Mouse (Mus musculus): Measurements from ENCODE around the gene Sdk1. TPM values are rescaled to one million over a fixed set of nuclear protein-coding genes. Genes with fewer than 3 reads are reported as not detected.

The Sdk1 gene
- polyA plus RNA-seq, 1 experiment from 2014 or later, result 3.4 TPM

GRCm38 (mm10) chr5:141698406-141698805, 457.1 kb downstream of the Sdk1 start:
- Histone ChIP-seq H3K27me3 (ENCODE audit: control insufficient read depth, insufficient read depth, low read length) (no peaks in the 10 kb centered on the region), H3K36me3 (ENCODE audit: control insufficient read depth, insufficient read depth, low read length) (no peaks in the 10 kb centered on the region), H3K9me3 (replicated peaks; ENCODE audit: control insufficient read depth, low read length) (no peaks in the 10 kb centered on the region), H3K27ac (ENCODE audit: low read length) (no peak overlapping the region), H3K9ac (ENCODE audit: low read length) (no peak overlapping the region), H3K4me1 (ENCODE audit: control insufficient read depth, insufficient read depth, low read length) (no peaks in the 10 kb centered on the region), H3K4me2 (ENCODE audit: low read depth, low read length) (no peak overlapping the region), H3K4me3 (replicated peaks; ENCODE audit: low read length) (no peak overlapping the region)
- WGBS, result 61% methylated on average over 3 of the region's 3 CpGs
- ATAC-seq (ENCODE audit: insufficient read depth, low FRiP score), result no peak

GRCm38 (mm10) chr5:141720751-141721150, 479.5 kb downstream of the Sdk1 start:
- no peak for ATAC-seq (ENCODE audit: insufficient read depth, low FRiP score)
- H3K4me3 ChIP-seq (replicated peaks; ENCODE audit: low read length), result no peak overlapping the region
- no peaks in the 10 kb centered on the region for H3K4me1 ChIP-seq (ENCODE audit: control insufficient read depth, insufficient read depth, low read length)
- H3K9me3 ChIP-seq (replicated peaks; ENCODE audit: control insufficient read depth, low read length), result no peaks in the 10 kb centered on the region
- H3K36me3 ChIP-seq (ENCODE audit: control insufficient read depth, insufficient read depth, low read length), result no peaks in the 10 kb centered on the region
- H3K27me3 ChIP-seq (ENCODE audit: control insufficient read depth, insufficient read depth, low read length), result no peaks in the 10 kb centered on the region
- 66% methylated on average over 3 of the region's 3 CpGs for WGBS
- no peak overlapping the region for H3K9ac ChIP-seq (ENCODE audit: low read length)
- no peak overlapping the region for H3K27ac ChIP-seq (ENCODE audit: low read length)
- H3K4me2 ChIP-seq (ENCODE audit: low read depth, low read length), result no peak overlapping the region

- no peak overlapping the region for H3K9ac ChIP-seq (ENCODE audit: low read length)
- H3K4me3 ChIP-seq (replicated peaks; ENCODE audit: low read length), result no peak overlapping the region
- H3K4me1 ChIP-seq (ENCODE audit: control insufficient read depth, insufficient read depth, low read length), result no peaks in the 10 kb centered on the region
- no peak overlapping the region for H3K4me2 ChIP-seq (ENCODE audit: low read depth, low read length)
- H3K9me3 ChIP-seq (replicated peaks; ENCODE audit: control insufficient read depth, low read length), result no peaks in the 10 kb centered on the region
- no peaks in the 10 kb centered on the region for H3K36me3 ChIP-seq (ENCODE audit: control insufficient read depth, insufficient read depth, low read length)
- H3K27ac ChIP-seq (ENCODE audit: low read length), result no peak overlapping the region
- no peaks in the 10 kb centered on the region for H3K27me3 ChIP-seq (ENCODE audit: control insufficient read depth, insufficient read depth, low read length)
- 53% methylated on average over 2 of the region's 2 CpGs for WGBS
- no peak for ATAC-seq (ENCODE audit: insufficient read depth, low FRiP score)
Observed at GRCm38 (mm10) chr5:141727968-141728367, 486.7 kb downstream of the Sdk1 start.

- Histone ChIP-seq H3K36me3 (ENCODE audit: control insufficient read depth, insufficient read depth, low read length) (no peaks in the 10 kb centered on the region), H3K4me3 (replicated peaks; ENCODE audit: low read length) (no peak overlapping the region), H3K27ac (ENCODE audit: low read length) (no peak overlapping the region), H3K27me3 (ENCODE audit: control insufficient read depth, insufficient read depth, low read length) (no peaks in the 10 kb centered on the region), H3K9me3 (replicated peaks; ENCODE audit: control insufficient read depth, low read length) (no peaks in the 10 kb centered on the region), H3K4me1 (ENCODE audit: control insufficient read depth, insufficient read depth, low read length) (no peaks in the 10 kb centered on the region), H3K9ac (ENCODE audit: low read length) (no peak overlapping the region), H3K4me2 (ENCODE audit: low read depth, low read length) (no peak overlapping the region)
- 59% methylated on average over 4 of the region's 4 CpGs for WGBS
- ATAC-seq (ENCODE audit: insufficient read depth, low FRiP score), result no peak
Observed at GRCm38 (mm10) chr5:141730006-141730405, 488.7 kb downstream of the Sdk1 start.

- Histone ChIP-seq H3K36me3 (ENCODE audit: control insufficient read depth, insufficient read depth, low read length) (no peaks in the 10 kb centered on the region), H3K4me3 (replicated peaks; ENCODE audit: low read length) (no peak overlapping the region), H3K4me2 (ENCODE audit: low read depth, low read length) (no peak overlapping the region), H3K9ac (ENCODE audit: low read length) (no peak overlapping the region), H3K9me3 (replicated peaks; ENCODE audit: control insufficient read depth, low read length) (no peaks in the 10 kb centered on the region), H3K27ac (ENCODE audit: low read length) (no peak overlapping the region), H3K27me3 (ENCODE audit: control insufficient read depth, insufficient read depth, low read length) (no peaks in the 10 kb centered on the region), H3K4me1 (ENCODE audit: control insufficient read depth, insufficient read depth, low read length) (no peaks in the 10 kb centered on the region)
- no peak for ATAC-seq (ENCODE audit: insufficient read depth, low FRiP score)
- 77% methylated on average over 5 of the region's 5 CpGs for WGBS
Observed at GRCm38 (mm10) chr5:141738725-141739124, 497.4 kb downstream of the Sdk1 start.

- 82% methylated on average over 4 of the region's 4 CpGs for WGBS
- no peaks in the 10 kb centered on the region for H3K36me3 ChIP-seq (ENCODE audit: control insufficient read depth, insufficient read depth, low read length)
Observed at GRCm38 (mm10) chr5:141748793-141749192, 507.5 kb downstream of the Sdk1 start.

GRCm38 (mm10) chr5:141754278-141754677, 513.0 kb downstream of the Sdk1 start:
- 27% methylated on average over 7 of the region's 7 CpGs for WGBS
- H3K4me2 ChIP-seq (ENCODE audit: low read depth, low read length), result no peak overlapping the region
- no peak for ATAC-seq (ENCODE audit: insufficient read depth, low FRiP score)

More at GRCm38 (mm10) chr5:141748793-141749192, 507.5 kb downstream of the Sdk1 start:
- Histone ChIP-seq H3K27ac (ENCODE audit: low read length) (no peak overlapping the region), H3K9ac (ENCODE audit: low read length) (no peak overlapping the region), H3K9me3 (replicated peaks; ENCODE audit: control insufficient read depth, low read length) (no peaks in the 10 kb centered on the region), H3K27me3 (ENCODE audit: control insufficient read depth, insufficient read depth, low read length) (no peaks in the 10 kb centered on the region), H3K4me3 (replicated peaks; ENCODE audit: low read length) (no peak overlapping the region), H3K4me1 (ENCODE audit: control insufficient read depth, insufficient read depth, low read length) (no peaks in the 10 kb centered on the region), H3K4me2 (ENCODE audit: low read depth, low read length) (no peak overlapping the region)
- ATAC-seq (ENCODE audit: insufficient read depth, low FRiP score), result no peak

GRCm38 (mm10) chr5:141758885-141759284, 517.6 kb downstream of the Sdk1 start:
- Histone ChIP-seq H3K27me3 (ENCODE audit: control insufficient read depth, insufficient read depth, low read length) (no peaks in the 10 kb centered on the region), H3K4me2 (ENCODE audit: low read depth, low read length) (no peak overlapping the region), H3K9ac (ENCODE audit: low read length) (no peak overlapping the region), H3K9me3 (replicated peaks; ENCODE audit: control insufficient read depth, low read length) (no peaks in the 10 kb centered on the region), H3K4me3 (replicated peaks; ENCODE audit: low read length) (no peak overlapping the region), H3K27ac (ENCODE audit: low read length) (no peak overlapping the region), H3K4me1 (ENCODE audit: control insufficient read depth, insufficient read depth, low read length) (no peaks in the 10 kb centered on the region), H3K36me3 (ENCODE audit: control insufficient read depth, insufficient read depth, low read length) (no peaks in the 10 kb centered on the region)
- WGBS, result 27% methylated on average over 8 of the region's 8 CpGs
- ATAC-seq (ENCODE audit: insufficient read depth, low FRiP score), result no peak; the same call in 1 of the 2 replicates

More at GRCm38 (mm10) chr5:141754278-141754677, 513.0 kb downstream of the Sdk1 start:
- Histone ChIP-seq H3K27me3 (ENCODE audit: control insufficient read depth, insufficient read depth, low read length) (no peaks in the 10 kb centered on the region), H3K4me3 (replicated peaks; ENCODE audit: low read length) (no peak overlapping the region), H3K36me3 (ENCODE audit: control insufficient read depth, insufficient read depth, low read length) (no peaks in the 10 kb centered on the region), H3K9ac (ENCODE audit: low read length) (no peak overlapping the region), H3K27ac (ENCODE audit: low read length) (no peak overlapping the region), H3K4me1 (ENCODE audit: control insufficient read depth, insufficient read depth, low read length) (no peaks in the 10 kb centered on the region), H3K9me3 (replicated peaks; ENCODE audit: control insufficient read depth, low read length) (no peaks in the 10 kb centered on the region)

- ATAC-seq (ENCODE audit: insufficient read depth, low FRiP score), result no peak
- no peak overlapping the region for H3K9ac ChIP-seq (ENCODE audit: low read length)
- no peak overlapping the region for H3K27ac ChIP-seq (ENCODE audit: low read length)
- H3K27me3 ChIP-seq (ENCODE audit: control insufficient read depth, insufficient read depth, low read length), result no peaks in the 10 kb centered on the region
- WGBS, result 89% methylated on average over 6 of the region's 6 CpGs
- no peaks in the 10 kb centered on the region for H3K36me3 ChIP-seq (ENCODE audit: control insufficient read depth, insufficient read depth, low read length)
- no peak overlapping the region for H3K4me2 ChIP-seq (ENCODE audit: low read depth, low read length)
- no peaks in the 10 kb centered on the region for H3K9me3 ChIP-seq (replicated peaks; ENCODE audit: control insufficient read depth, low read length)
- H3K4me1 ChIP-seq (ENCODE audit: control insufficient read depth, insufficient read depth, low read length), result peaks cover 1% of the 10 kb centered on the region; the same call in 1 of the 2 replicates
- H3K4me3 ChIP-seq (replicated peaks; ENCODE audit: low read length), result no peak overlapping the region
Observed at GRCm38 (mm10) chr5:141764111-141764510, 522.8 kb downstream of the Sdk1 start.
